Mouse (Mus musculus): ENCODE measurements around the gene Ak8. TPM values are rescaled to one million over a fixed set of nuclear protein-coding genes. Genes with fewer than 3 reads are reported as not detected.

Ak8 gene
- polyA plus RNA-seq (2012; rRNA removed): 4.5 and 5.1 TPM in 2 replicates

- no peak for DNase-seq (ENCODE audit: low read depth)
These were observed at the start of gene Ak8, which contains the start of gene Spaca9 for GRCm38 (mm10) chr2:28699361-28700335. Ak8 (plus strand) TSS chr2:28700164. Spaca9 (minus strand) TSS chr2:28699727.

DNA sequence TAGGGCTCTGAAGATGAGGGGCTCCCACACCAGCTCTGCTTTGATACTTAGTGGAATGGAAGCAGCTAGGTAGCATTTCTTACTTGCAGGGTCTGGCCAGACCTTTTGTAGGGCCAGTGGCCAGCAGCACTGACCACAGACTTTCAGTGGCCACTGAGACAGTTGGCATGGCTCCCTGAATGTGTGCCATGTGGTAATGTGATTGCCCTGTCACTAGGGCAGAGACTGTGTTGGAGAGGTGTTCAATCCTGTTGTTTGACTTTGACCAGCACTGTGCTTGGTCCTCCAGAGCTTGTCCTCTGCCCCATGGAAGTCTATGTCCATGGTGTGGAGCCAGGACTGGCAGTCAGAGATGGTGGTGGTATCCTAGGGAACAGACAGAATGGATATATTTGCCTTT lies 49.4 kb upstream of the Ak8 start:
- no peak for DNase-seq (ENCODE audit: low read depth)

DNA sequence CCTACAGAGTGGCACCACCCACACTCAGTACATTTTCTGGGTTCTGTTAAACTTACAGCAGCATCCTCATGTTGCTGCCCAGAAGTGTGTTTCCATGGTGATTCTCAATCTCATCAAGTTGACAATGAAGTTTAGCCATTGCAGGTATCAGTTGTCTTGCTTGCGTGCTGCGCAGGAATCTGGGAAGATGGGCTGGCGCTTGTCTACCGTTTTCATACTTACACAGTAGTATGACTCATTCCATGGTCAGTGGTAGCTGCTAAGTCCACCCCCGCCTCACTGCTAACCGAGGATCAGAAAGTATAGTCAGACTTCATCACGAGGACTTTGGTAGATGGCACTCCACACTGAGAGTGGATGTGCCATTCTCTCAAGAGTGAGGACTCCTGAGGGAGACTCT lies 46.6 kb upstream of the Ak8 start:
- no peak for DNase-seq (ENCODE audit: low read depth)

GRCm38 (mm10) chr2:28654295-28654694 lies 45.7 kb upstream of the Ak8 start:
- DNase-seq (ENCODE audit: low read depth): no peak

GRCm38 (mm10) chr2:28656216-28656615 lies 43.7 kb upstream of the Ak8 start:
- no peak for DNase-seq (ENCODE audit: low read depth)

GRCm38 (mm10) chr2:28662891-28663290 lies 37.1 kb upstream of the Ak8 start:
- no peak for DNase-seq (ENCODE audit: low read depth)

- no peak for DNase-seq (ENCODE audit: low read depth)
These were observed 34.1 kb upstream of the Ak8 start for GRCm38 (mm10) chr2:28665818-28666217.

DNA sequence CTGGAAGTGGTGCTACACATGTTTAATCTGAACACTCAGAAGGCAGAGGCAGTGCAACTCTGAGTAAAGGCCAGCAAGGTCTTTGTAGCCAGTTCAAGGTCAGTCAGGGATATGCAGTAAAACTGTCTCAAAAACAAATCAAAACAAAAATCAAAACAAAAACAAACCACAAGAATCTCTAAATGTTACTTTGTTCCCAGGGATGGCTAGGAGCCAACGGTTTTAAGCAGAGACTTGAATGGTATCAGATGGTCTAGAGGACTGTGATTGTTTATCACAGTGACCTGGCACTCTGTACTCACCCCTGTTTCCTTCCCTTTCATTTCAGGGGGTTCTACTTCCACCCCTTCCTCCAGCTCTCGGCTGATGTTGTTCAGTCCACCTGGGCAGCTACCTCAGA lies 28.5 kb upstream of the Ak8 start:
- DNase-seq (ENCODE audit: low read depth): no peak

- DNase-seq (ENCODE audit: low read depth): no peak
These were observed 24.0 kb upstream of the Ak8 start for GRCm38 (mm10) chr2:28676005-28676404.

GRCm38 (mm10) chr2:28680710-28681109 lies 19.3 kb upstream of the Ak8 start:
- no peak for DNase-seq (ENCODE audit: low read depth)

- no peak for DNase-seq (ENCODE audit: low read depth)
These were observed 18.2 kb upstream of the Ak8 start for GRCm38 (mm10) chr2:28681718-28682117.

- no peak for DNase-seq (ENCODE audit: low read depth)
These were observed 14.1 kb upstream of the Ak8 start for GRCm38 (mm10) chr2:28685895-28686294.

DNA sequence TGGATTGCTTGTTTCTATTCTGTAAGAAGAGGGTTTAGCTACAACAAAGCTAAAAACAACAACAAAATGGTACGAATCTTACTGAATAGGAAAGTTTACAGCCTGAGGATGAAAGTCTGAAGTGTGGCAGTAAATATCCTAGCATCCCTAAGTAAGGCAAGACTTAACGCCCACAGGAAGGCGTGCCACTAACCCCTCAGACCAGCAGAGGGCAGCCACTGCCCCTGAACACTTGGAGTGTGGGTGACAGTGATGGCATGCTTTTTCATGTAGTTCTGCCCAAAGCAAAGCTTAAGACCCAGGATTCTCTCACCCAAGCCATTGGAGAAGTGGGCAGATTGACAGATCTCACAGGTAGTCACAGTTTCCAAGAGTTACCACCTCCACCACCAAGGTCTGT lies 11.5 kb upstream of the Ak8 start:
- DNase-seq (ENCODE audit: low read depth): no peak

DNA sequence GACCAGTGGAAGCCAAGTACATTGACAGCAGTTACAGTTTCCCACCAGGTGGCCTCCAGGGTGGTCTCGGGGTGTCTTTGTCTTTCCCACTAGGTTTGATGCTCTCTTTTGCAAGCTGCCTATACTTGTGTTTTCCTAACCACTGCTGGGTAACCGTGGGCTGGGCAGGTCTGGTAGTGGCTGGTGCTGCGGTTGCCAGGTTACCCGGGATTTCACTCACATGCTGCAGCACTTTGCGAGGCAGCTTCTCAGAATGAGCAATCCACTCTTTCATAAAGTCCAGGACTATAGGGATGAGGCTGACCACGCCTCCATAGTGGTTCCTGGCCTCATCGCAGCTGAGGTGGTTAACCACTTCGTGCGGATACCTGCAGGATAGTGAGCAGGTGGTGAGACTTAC lies 7.3 kb upstream of the Ak8 start:
- no peak for DNase-seq (ENCODE audit: low read depth)

DNA sequence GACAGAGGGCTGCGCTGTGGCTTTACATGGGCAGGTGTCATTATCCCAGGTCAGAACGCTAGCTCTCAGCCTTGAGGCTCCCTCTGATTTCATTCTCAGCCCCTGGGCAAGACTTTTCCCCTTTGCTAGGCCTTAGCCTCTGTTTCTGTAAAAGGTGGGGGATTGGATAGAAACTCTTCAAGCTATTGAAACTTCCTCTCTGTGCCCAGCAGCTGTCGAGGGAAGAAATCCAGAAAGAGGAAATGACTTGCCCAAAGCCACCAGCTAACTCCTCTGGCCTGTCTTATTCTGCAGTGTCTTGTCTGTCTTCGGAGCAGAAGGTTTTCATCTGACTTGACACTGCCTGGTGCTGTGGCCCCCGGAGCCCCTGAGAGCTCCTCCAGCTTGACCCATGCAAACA lies 1.4 kb upstream of the Ak8 start:
- no peak for DNase-seq (ENCODE audit: low read depth)

DNA sequence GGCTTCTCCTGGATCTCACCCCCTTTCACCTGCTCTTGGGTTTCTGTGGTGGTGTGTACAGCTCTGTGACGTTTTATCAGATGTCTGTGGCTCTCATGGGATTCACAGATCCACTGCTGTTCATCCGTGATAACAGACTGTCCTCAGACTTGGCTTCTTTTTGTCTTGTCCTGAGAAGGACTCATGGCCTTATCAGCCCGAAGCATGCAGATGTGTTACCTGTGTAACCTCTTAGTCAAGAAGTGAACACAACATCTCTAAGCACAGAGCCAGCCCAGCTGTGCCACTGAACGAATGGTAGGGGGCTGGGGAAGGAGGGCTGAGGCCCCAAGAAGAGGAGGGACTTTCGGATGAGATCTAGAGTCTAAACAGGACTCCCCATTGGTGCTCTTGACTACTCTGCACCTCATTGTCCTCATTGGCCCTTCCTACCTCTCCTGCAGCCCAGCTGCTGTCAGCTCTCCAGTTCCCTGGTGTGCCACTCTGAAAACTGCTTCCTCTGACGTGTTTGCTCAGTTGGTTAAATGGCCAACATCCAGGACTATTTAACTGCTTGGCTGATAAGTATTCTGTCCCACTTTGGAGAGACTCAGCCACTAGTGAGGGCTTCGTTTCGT lies 1.8 kb downstream of the Ak8 start:
- no peak for DNase-seq (ENCODE audit: low read depth)

DNA sequence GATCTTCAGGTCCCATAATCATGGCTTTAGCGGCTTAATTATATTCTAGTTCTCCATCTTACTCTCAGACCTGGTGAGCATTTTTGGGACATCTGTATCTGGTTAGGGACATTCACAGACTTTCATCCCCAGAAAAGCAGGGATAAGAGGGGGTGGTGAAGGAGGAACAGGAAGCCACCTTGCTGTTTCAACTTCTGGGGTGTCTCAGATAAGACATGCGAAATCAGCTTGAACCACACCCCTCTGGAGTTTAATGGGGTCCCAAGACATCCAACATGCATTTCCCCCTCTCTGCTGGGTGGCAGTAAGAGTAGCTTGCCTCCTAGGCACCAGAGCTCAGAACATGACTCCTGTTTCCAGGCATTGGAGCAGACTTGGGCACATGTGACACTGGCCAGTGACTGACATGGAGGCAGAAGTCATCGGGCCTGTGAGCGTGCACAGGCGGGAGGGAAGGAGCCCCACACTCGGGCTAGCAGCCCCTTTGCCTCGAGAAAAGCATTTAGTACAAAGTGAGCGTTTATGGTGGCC lies 6.2 kb downstream of the Ak8 start:
- DNase-seq (ENCODE audit: low read depth): no peak

DNA sequence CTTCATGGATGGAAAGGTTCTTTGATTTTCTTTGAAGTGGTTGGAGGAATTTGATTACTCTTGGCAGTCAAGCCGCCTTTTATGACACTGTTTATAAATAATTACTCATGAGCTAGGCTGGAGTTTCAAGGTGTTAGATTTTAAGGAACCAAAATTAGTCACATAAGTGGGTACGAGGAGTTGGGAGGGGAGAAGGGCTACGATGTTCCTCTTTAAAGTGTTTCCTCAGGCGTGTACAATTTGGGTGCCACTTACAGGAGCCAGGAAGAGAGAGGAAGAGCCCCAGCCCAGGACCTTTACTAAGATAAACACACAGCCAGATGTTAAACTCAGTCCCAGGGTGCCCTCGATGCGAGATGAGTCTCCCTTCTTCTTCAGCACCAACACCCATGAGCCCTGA lies 6.8 kb downstream of the Ak8 start:
- no peak for DNase-seq (ENCODE audit: low read depth)

DNA sequence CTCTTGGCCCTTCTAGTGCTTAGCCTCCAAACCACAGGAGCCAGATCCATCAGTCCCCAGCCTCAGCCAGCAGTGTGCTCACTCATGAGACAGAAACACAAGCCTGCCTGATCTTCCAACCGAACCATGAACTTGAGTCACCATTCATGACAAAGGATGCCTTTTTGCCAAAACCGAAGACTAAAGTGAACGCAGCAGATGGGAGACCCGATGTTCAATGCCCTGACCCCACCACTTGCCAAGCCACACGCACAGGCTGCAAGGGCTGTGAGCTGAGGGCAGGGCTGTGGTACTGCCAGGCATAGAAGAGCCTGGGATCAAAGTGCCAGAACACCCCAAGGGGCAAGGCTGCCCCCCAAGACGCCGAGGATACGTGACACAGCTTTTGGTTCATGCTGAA lies 13.1 kb downstream of the Ak8 start:
- DNase-seq (ENCODE audit: low read depth): no peak

DNA sequence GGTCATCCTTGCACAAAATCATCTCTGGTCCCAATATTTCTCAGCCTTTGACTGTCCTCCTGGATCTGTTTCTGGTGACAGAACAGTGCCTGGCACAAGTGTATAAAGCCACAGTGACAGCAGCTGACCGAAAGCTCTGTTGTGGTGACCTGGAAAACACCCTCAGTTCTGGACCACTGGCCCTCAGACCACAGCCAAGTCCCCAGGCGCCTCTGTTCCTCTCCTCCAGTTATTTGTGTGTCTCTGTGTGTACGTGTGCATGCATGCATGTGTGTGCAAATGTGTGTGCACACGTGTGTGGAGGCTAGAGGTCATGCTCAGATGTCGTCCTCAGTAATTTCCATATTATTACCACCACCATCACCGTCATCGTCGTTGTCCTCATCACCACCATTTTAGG lies 22.5 kb downstream of the Ak8 start:
- DNase-seq (ENCODE audit: low read depth): no peak

- DNase-seq (ENCODE audit: low read depth): no peak
These were observed 23.9 kb downstream of the Ak8 start for GRCm38 (mm10) chr2:28723912-28724311.

GRCm38 (mm10) chr2:28727786-28728404 lies 27.9 kb downstream of the Ak8 start:
- DNase-seq (ENCODE audit: low read depth): no peak

All from gonadal fat pad, adult 2 months (tissue).